Mouse (Mus musculus): Measurements from ENCODE around the gene Sars. TPM values are rescaled to one million over a fixed set of nuclear protein-coding genes. Genes with fewer than 3 reads are reported as not detected.

Gene Sars
- polyA plus RNA-seq, 1 experiment from 2014 or later: 220 TPM

DNA sequence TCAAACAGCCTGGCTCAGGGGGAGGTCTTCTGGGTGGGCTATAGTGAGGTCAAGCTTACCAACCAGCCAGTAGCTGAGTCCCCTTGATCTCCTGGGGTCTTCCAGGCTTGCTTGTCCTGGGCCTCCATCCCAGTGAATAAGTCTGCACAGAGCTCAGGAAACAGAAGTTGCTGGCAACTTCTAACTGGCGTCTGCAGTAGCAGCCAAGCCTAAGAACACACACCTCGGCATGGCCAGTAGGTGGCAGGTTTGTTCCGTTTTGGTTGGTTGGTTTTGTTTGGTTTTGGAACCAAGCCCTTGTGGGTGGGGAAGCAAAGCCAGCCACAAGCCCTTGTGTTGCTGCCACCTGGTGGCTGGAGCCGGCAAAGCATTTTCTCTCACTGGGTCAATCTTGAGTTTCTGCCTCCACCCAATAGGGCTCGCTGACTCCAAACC lies 55.9 kb downstream of the Sars start:
- H3K4me3 ChIP-seq (ENCODE audit: low read depth, low read length): no peak overlapping the region
- H3K9ac ChIP-seq (ENCODE audit: low read depth, low read length): no peak overlapping the region
- 0 out of 2 replicates have a peak overlapping the region, but pooled peaks have one; percentile 13 for H3K4me2 ChIP-seq (ENCODE audit: low read length)
- no peaks in the 10 kb centered on the region for H3K27me3 ChIP-seq (ENCODE audit: control insufficient read depth, insufficient read depth, low read depth, low read length)
- no peak overlapping the region for H3K27ac ChIP-seq (ENCODE audit: low read length)
- H3K4me1 ChIP-seq (ENCODE audit: control insufficient read depth, insufficient read depth, low read length): peaks cover 4% of the 10 kb centered on the region; the same call in 1 of the 2 replicates
- H3K9me3 ChIP-seq (replicated peaks; ENCODE audit: control insufficient read depth, low read length, poor library complexity, severe bottlenecking): no peaks in the 10 kb centered on the region
- H3K36me3 ChIP-seq (ENCODE audit: control insufficient read depth, insufficient read depth, low read length): peaks cover 5% of the 10 kb centered on the region; the same call in 1 of the 2 replicates
- WGBS: under 1% methylated on average over 5 of the region's 5 CpGs
- peak; percentile 78 for ATAC-seq

DNA sequence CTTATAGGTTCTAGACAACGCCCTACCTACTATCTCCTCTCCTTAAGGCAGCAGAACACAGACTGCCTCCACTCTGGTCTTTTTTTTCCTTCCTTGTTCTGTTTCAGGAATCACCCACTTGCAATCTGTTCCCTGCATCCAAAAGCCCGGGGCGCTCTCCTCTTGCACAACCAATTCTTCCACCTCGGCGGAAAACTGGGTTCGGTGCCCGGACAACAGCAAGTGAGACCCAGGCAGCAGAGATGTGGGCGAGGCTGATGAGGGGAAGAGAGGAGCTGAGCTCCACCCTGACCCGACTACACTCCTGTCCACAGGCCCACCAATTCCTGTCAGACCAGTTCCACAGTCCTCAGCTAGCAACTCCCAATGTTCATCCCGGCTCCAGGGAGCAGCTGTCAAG lies 58.8 kb downstream of the Sars start:
- no peak for ATAC-seq
- Histone ChIP-seq H3K27me3 (ENCODE audit: control insufficient read depth, insufficient read depth, low read depth, low read length) (no peaks in the 10 kb centered on the region), H3K4me1 (ENCODE audit: control insufficient read depth, insufficient read depth, low read length) (peaks cover 12% of the 10 kb centered on the region)

GRCm38 (mm10) chr3:108384425-108384824 lies 60.6 kb downstream of the Sars start:
- Histone ChIP-seq H3K9ac (ENCODE audit: low read depth, low read length) (no peak overlapping the region), H3K4me1 (ENCODE audit: control insufficient read depth, insufficient read depth, low read length) (peaks cover 10% of the 10 kb centered on the region), H3K36me3 (ENCODE audit: control insufficient read depth, insufficient read depth, low read length) (no peaks in the 10 kb centered on the region), H3K4me3 (ENCODE audit: low read depth, low read length) (peak overlapping the region; percentile 55), H3K27ac (ENCODE audit: low read length) (no peak overlapping the region), H3K9me3 (replicated peaks; ENCODE audit: control insufficient read depth, low read length, poor library complexity, severe bottlenecking) (no peaks in the 10 kb centered on the region), H3K4me2 (ENCODE audit: low read length) (peak overlapping the region; percentile 62), H3K27me3 (ENCODE audit: control insufficient read depth, insufficient read depth, low read depth, low read length) (no peaks in the 10 kb centered on the region)
- ATAC-seq: no peak
- WGBS: 37% methylated on average over 2 of the region's 2 CpGs

More for the DNA sequence above, 58.8 kb downstream of the Sars start:
- Histone ChIP-seq H3K36me3 (ENCODE audit: control insufficient read depth, insufficient read depth, low read length) (no peaks in the 10 kb centered on the region), H3K4me2 (ENCODE audit: low read length) (no peak overlapping the region), H3K9me3 (replicated peaks; ENCODE audit: control insufficient read depth, low read length, poor library complexity, severe bottlenecking) (no peaks in the 10 kb centered on the region), H3K9ac (ENCODE audit: low read depth, low read length) (no peak overlapping the region), H3K4me3 (ENCODE audit: low read depth, low read length) (no peak overlapping the region), H3K27ac (ENCODE audit: low read length) (no peak overlapping the region)
- 95% methylated on average over 10 of the region's 10 CpGs for WGBS

DNA sequence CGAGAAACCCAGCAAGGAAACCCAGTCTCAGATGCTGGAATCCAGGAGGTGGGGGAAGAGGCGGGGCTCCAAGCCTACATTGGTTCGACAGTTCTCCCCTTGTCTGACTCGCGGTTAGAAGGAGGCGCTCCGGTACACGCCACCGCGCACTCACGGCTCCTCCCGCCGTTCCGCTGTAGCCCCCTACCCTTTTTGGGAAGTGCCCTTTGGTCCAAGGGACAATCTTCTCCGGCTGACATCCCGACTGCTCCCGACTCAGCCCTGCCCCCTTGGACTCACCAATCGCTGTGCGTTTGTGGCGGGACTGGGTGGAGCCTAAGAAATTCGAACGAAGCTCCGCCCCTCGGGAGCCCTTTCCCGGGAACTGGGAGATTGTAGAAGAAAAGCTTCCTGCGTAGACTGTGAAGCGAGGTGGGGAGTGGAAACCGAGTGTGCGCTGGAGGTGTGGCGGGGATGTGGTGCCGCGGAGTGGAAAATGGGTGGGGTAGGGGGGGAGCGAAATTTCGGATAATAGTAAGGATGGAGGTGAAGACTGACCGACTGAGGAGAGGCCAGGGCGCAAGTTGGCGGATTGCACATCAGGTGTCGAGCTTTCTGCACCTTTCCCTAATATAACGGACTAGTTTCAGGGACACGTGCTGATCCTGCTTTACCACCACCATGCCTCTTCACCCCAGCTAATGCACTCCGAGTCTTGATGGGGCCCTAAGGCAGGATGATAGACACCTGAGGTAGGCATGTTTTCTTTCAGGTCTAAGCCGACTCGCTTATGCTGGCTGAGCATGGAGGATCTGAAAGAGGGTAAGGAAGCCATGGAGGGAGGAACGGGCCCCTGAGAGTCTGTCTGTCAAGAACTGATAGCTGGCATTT lies 61.3 kb downstream of the Sars start, which contains the start of gene Psrc1:
Psrc1 (plus strand) TSS at position 355 of the 870 bp plus-strand sequence.
- H3K4me3 ChIP-seq (ENCODE audit: low read depth, low read length): peak within 1 kb of the TSS; percentile 55
- H3K9ac ChIP-seq (ENCODE audit: low read depth, low read length): peak within 1 kb of the TSS; percentile 56
- ATAC-seq: peak; percentile 93
- no peaks in the 10 kb centered on the region for H3K27me3 ChIP-seq (ENCODE audit: control insufficient read depth, insufficient read depth, low read depth, low read length)
- no peaks in the 10 kb centered on the region for H3K36me3 ChIP-seq (ENCODE audit: control insufficient read depth, insufficient read depth, low read length)
- H3K9me3 ChIP-seq (replicated peaks; ENCODE audit: control insufficient read depth, low read length, poor library complexity, severe bottlenecking): no peaks in the 10 kb centered on the region
- 0 out of 2 replicates have a peak within 1 kb of the TSS, but pooled peaks have one; percentile 1 for H3K27ac ChIP-seq (ENCODE audit: low read length)
- under 1% methylated on average over 44 of the region's 44 CpGs for WGBS
- H3K4me1 ChIP-seq (ENCODE audit: control insufficient read depth, insufficient read depth, low read length): peaks cover 9% of the 10 kb centered on the region
- peak within 1 kb of the TSS; percentile 62 for H3K4me2 ChIP-seq (ENCODE audit: low read length)

DNA sequence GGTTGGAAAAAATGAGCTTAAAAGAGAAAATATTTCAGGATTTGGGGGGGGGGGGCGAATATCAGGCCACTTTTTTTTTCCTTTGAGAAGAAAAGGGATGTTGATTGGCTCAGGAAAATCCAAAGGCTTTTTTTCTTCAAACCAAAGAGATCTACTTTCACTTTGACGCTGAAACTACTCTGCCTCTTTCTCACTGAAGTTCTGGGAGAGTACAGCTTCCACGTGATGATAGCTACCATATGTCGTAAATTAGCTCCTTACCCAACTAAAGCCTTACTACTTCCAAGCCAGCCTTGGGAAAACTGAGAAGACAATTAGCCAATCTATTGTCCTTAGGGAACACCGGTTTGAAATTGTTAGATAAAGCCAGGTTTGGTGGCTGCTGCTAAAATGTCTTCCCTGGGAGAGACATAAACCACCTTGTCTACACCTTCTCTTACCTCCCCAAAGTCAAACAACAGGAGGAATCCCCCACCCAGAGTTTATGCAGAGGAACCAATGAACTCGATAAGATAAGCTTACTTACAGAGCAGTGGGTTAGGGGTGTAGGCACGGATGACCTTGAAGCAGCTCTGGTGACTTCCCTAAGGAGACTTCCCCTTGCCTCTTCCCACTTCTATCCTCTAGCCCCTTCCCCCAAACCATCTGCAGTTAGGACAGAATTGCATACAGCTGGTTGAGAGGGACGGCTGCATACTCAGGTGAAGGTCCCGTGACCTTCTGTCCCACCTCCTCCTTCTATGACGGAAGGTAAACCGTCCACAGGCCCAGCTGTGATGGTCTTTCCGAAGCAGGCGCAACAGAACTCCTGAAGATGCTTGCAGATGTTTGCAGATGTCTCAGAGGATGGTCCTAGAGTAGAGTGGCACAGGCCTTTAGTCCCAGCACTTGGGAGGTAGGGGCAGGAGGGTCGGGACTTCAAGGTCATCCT lies 62.8 kb downstream of the Sars start:
- no peak overlapping the region for H3K27ac ChIP-seq (ENCODE audit: low read length)
- ATAC-seq: no peak
- H3K4me3 ChIP-seq (ENCODE audit: low read depth, low read length): no peak overlapping the region
- H3K27me3 ChIP-seq (ENCODE audit: control insufficient read depth, insufficient read depth, low read depth, low read length): no peaks in the 10 kb centered on the region
- H3K4me2 ChIP-seq (ENCODE audit: low read length): no peak overlapping the region
- peaks cover 9% of the 10 kb centered on the region for H3K4me1 ChIP-seq (ENCODE audit: control insufficient read depth, insufficient read depth, low read length)
- WGBS: 87% methylated on average over 13 of the region's 14 CpGs
- H3K36me3 ChIP-seq (ENCODE audit: control insufficient read depth, insufficient read depth, low read length): no peaks in the 10 kb centered on the region
- no peaks in the 10 kb centered on the region for H3K9me3 ChIP-seq (replicated peaks; ENCODE audit: control insufficient read depth, low read length, poor library complexity, severe bottlenecking)
- no peak overlapping the region for H3K9ac ChIP-seq (ENCODE audit: low read depth, low read length)

DNA sequence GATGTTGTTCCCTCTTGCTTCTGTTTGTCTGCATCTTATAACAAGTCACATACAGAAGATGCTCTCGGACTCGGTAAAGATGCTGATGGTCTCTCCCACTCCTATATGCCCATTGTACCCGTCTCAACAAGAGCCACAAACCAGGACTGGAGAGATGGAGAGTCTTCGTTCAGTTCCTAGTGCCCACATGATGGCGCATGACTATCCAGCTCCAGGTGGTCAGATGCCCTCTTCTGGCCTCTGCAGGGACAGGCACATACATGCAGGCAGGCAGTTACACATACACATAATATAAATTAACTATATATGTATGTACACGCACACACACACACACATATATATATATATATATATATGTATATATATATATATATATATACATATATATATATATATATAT lies 64.3 kb downstream of the Sars start:
- H3K27ac ChIP-seq (ENCODE audit: low read length): no peak overlapping the region

GRCm38 (mm10) chr3:108378875-108379663 lies 65.9 kb downstream of the Sars start:
- Histone ChIP-seq H3K27ac (ENCODE audit: low read length) (no peak overlapping the region), H3K4me1 (ENCODE audit: control insufficient read depth, insufficient read depth, low read length) (peaks cover 7% of the 10 kb centered on the region)
- WGBS: 74% methylated on average over 7 of the region's 7 CpGs

More for the DNA sequence above, 64.3 kb downstream of the Sars start:
- Histone ChIP-seq H3K36me3 (ENCODE audit: control insufficient read depth, insufficient read depth, low read length) (no peaks in the 10 kb centered on the region), H3K9ac (ENCODE audit: low read depth, low read length) (no peak overlapping the region), H3K4me2 (ENCODE audit: low read length) (no peak overlapping the region), H3K27me3 (ENCODE audit: control insufficient read depth, insufficient read depth, low read depth, low read length) (no peaks in the 10 kb centered on the region), H3K9me3 (replicated peaks; ENCODE audit: control insufficient read depth, low read length, poor library complexity, severe bottlenecking) (no peaks in the 10 kb centered on the region), H3K4me3 (ENCODE audit: low read depth, low read length) (no peak overlapping the region), H3K4me1 (ENCODE audit: control insufficient read depth, insufficient read depth, low read length) (peaks cover 9% of the 10 kb centered on the region)
- 72% methylated on average over 6 of the region's 6 CpGs for WGBS
- no peak for ATAC-seq

More at GRCm38 (mm10) chr3:108378875-108379663, 65.9 kb downstream of the Sars start:
- no peaks in the 10 kb centered on the region for H3K36me3 ChIP-seq (ENCODE audit: control insufficient read depth, insufficient read depth, low read length)
- H3K27me3 ChIP-seq (ENCODE audit: control insufficient read depth, insufficient read depth, low read depth, low read length): no peaks in the 10 kb centered on the region
- H3K9me3 ChIP-seq (replicated peaks; ENCODE audit: control insufficient read depth, low read length, poor library complexity, severe bottlenecking): no peaks in the 10 kb centered on the region
- no peak for ATAC-seq
- H3K4me3 ChIP-seq (ENCODE audit: low read depth, low read length): no peak overlapping the region
- no peak overlapping the region for H3K9ac ChIP-seq (ENCODE audit: low read depth, low read length)
- H3K4me2 ChIP-seq (ENCODE audit: low read length): no peak overlapping the region

Data from midbrain, embryonic 16.5 days (tissue).